Mouse (Mus musculus) left cerebral cortex, adult 2 months (tissue): ENCODE results near the gene H2-Q2. TPM values are rescaled to one million over a fixed set of nuclear protein-coding genes. Genes with fewer than 3 reads are reported as not detected.

Experiments used
- total RNA-seq, 2 experiments: library from RNA; stranded (reverse); gene quantifications; 2 replicates each; pipeline ENCODE4 v1.2.3; 2021

Gene H2-Q2
- total RNA-seq, 2 experiments from 2014 or later, result 0.54 to 1.1 TPM

Other genes with a start within 250 kb of the H2-Q2 start
- gene Ly6g5c, start 234.0 kb upstream of the H2-Q2 start, total RNA-seq, result not detected
- under 1 TPM; 0.79 TPM for gene Ly6g5b, start 226.8 kb upstream of the H2-Q2 start, total RNA-seq
- 10 to 100 TPM; 14.8 to 15.0 TPM for gene Gpank1, start 220.8 kb upstream of the H2-Q2 start, total RNA-seq
- gene Csnk2b, start 220.2 kb upstream of the H2-Q2 start, total RNA-seq, result 100 to 1,000 TPM; 177 to 187 TPM
- 10 to 100 TPM; 27.0 to 28.5 TPM for gene D17H6S53E, start 215.9 kb upstream of the H2-Q2 start, total RNA-seq
- gene Apom, start 210.2 kb upstream of the H2-Q2 start, total RNA-seq, result not detected
- 100 to 1,000 TPM; 304 to 307 TPM for gene Bag6, start 207.1 kb upstream of the H2-Q2 start, total RNA-seq
- 100 to 1,000 TPM; 285 to 321 TPM for gene Prrc2a, start 177.3 kb upstream of the H2-Q2 start, total RNA-seq
- gene Aif1, start 166.2 kb upstream of the H2-Q2 start, total RNA-seq, result 10 to 100 TPM in 1 of 2 experiments, 1 to 10 TPM in 1; 8.0 to 14.4 TPM
- 1 to 10 TPM; 6.4 to 7.4 TPM for gene Lst1, start 153.8 kb upstream of the H2-Q2 start, total RNA-seq
- gene Ltb, start 147.8 kb upstream of the H2-Q2 start, total RNA-seq, result under 1 TPM; 0.79 to 0.86 TPM
- gene Tnf, start 140.2 kb upstream of the H2-Q2 start, total RNA-seq, result not detected
- gene Lta, start 136.9 kb upstream of the H2-Q2 start, total RNA-seq, result under 1 TPM; 0.41 to 0.65 TPM
- gene Gm16181, start 121.4 kb upstream of the H2-Q2 start, total RNA-seq, result not detected
- gene Atp6v1g2, start 108.6 kb upstream of the H2-Q2 start, total RNA-seq, result 100 to 1,000 TPM; 549 to 569 TPM
- gene Nfkbil1, start 106.5 kb upstream of the H2-Q2 start, total RNA-seq, result 10 to 100 TPM; 13.0 to 16.1 TPM
- gene Ddx39b, start 100.5 kb upstream of the H2-Q2 start, total RNA-seq, result 100 to 1,000 TPM; 215 TPM
- gene H2-D1, start 79.5 kb upstream of the H2-Q2 start, total RNA-seq, result 10 to 100 TPM; 20.3 to 25.3 TPM
- under 1 TPM in 1 of 2 experiments, not detected in 1; 0.79 TPM for gene H2-Q1, start 21.8 kb upstream of the H2-Q2 start, total RNA-seq
- 1 to 10 TPM; 2.2 to 3.1 TPM for gene H2-Q4, start 37.4 kb downstream of the H2-Q2 start, total RNA-seq
- under 1 TPM in 1 of 2 experiments, not detected in 1; 0.59 TPM for gene H2-Q6, start 82.6 kb downstream of the H2-Q2 start, total RNA-seq
- gene H2-Q7, start 96.9 kb downstream of the H2-Q2 start, total RNA-seq, result under 1 TPM; 0.47 to 0.57 TPM
- gene H2-Q10, start 127.8 kb downstream of the H2-Q2 start, total RNA-seq, result under 1 TPM; 0.43 to 0.75 TPM
- under 1 TPM in 1 of 2 experiments, not detected in 1; 0.25 TPM for gene Pou5f1, start 163.8 kb downstream of the H2-Q2 start, total RNA-seq
- gene Tcf19, start 174.6 kb downstream of the H2-Q2 start, total RNA-seq, result 10 to 100 TPM; 10.7 to 11.4 TPM
- 10 to 100 TPM; 14.5 to 17.1 TPM for gene Cchcr1, start 174.9 kb downstream of the H2-Q2 start, total RNA-seq
- gene Psors1c2, start 191.0 kb downstream of the H2-Q2 start, total RNA-seq, result 1 to 10 TPM; 1.3 TPM
- 1 to 10 TPM in 1 of 2 experiments, under 1 TPM in 1; 0.87 to 1.5 TPM for gene Cdsn, start 209.9 kb downstream of the H2-Q2 start, total RNA-seq
- gene 2300002M23Rik, start 225.2 kb downstream of the H2-Q2 start, total RNA-seq, result not detected